Mouse (Mus musculus): ENCODE measurements around the gene Cd2. TPM values are rescaled to one million over a fixed set of nuclear protein-coding genes. Genes with fewer than 3 reads are reported as not detected.

Cd2 gene
- 0.42 TPM for polyA plus RNA-seq (2015; fragmentation: Illumina TruSeq; extraction: RNeasy Lipid Tissue Mini Kit (QIAGEN cat#74804); ENCODE audit: low read depth, low replicate concordance)

DNA sequence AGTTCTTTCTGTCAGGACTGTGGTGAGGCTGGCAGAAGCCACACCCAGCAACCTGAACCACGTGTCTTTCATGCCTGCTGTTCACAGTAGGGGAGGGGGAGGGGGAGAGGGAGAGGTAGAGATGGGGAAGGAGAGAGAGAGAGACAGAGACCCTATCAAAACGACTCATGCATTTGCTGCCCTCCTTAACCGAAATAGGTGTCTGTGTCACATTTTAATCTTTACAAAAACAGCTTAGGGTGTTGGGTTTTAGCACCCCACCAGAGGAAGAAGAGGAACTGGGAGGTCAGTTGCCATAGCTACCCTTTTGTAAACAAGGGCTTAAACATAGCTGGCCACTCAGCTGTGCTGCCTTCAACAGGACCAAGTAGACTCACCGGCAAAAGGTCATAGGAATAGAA is at the start of gene Cd2:
Cd2 (minus strand) TSS at position 29 of the 401 bp plus-strand sequence.

Other genes starting within 250 kb of the Cd2 start
- gene Ptgfrn, start 177.7 kb downstream of the Cd2 start, polyA plus RNA-seq (2015; fragmentation: Illumina TruSeq; extraction: RNeasy Lipid Tissue Mini Kit (QIAGEN cat#74804); ENCODE audit: low read depth, low replicate concordance) = 16.9 TPM
- gene Igsf3, start 89.1 kb upstream of the Cd2 start, polyA plus RNA-seq (2015; fragmentation: Illumina TruSeq; extraction: RNeasy Lipid Tissue Mini Kit (QIAGEN cat#74804); ENCODE audit: low read depth, low replicate concordance) = 6.4 TPM

Data from brain, adult 10 weeks (tissue).